Mouse (Mus musculus): ENCODE measurements at regions not wholly inside any gene's neighbourhood (a gene's known extent, or its start where the extent isn't known, plus 50 kb on each side); places are given as distances from the start of the nearest gene placed in this dataset.

- CTCF ChIA-PET, result no interaction called here
These were observed 752.2 kb upstream of the Pou3f4 start for GRCm38 (mm10) chrX:110061870-110062269.

GRCm38 (mm10) chrX:110076376-110076775 lies 737.7 kb upstream of the Pou3f4 start:
- CTCF ChIA-PET, result interaction anchor here (0.6 kb wide), 1 partner anchor 82 kb away, joined by 3 read pairs; no protein-coding TSS in a partner anchor

DNA sequence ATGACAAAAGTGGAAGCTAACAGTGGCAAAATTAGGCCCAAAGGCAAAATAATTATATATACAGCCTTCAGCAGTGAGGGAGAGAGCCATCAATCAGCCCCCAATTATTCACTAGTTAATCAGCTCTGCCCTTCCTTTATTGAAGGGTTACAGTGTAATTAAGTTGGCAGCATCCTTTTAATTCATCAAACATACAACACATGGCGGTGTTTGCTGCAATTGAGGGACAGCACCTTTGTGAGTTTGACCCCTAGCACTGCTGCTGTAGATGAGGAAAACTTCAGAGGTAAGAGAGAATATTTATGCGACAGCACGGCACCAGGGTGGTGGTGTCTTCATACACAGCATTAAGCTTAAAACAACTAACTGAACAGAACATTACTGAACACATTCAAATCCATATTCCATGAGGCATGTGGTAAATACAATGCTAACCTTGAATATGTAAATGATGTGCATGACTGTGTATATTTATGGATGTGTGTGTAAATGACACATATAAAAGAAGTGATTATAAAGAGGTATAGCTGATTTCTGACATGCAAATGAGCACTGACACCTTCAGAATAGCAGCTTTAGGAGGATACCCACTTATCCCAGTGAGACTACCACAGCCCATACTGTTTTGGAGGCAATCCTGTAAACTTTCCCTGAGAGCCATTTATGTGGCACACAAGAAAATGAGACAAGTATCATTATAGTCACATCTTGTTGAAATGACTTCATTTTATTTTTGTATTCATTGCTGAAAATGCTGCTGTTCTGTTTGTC lies 736.1 kb upstream of the Pou3f4 start:
- CTCF ChIA-PET, result no interaction called here

DNA sequence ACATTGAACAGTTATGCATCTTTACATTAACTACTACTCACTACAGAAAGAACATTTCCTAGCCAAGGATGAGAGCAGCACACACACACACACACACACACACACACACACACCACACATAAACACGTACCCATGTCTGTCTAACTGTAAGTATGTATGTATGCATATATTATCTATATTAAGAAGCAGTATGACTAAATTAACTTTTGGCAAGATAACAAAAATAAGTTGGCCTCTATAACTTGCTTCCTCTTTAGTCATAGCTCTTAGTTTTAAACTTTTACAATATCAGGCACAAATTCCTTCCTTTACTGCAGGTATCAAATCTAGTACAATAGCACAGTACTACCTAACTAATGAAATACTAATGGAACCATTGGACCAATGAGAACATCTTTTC lies 717.1 kb upstream of the Pou3f4 start:
- CTCF ChIA-PET, result no interaction called here

DNA sequence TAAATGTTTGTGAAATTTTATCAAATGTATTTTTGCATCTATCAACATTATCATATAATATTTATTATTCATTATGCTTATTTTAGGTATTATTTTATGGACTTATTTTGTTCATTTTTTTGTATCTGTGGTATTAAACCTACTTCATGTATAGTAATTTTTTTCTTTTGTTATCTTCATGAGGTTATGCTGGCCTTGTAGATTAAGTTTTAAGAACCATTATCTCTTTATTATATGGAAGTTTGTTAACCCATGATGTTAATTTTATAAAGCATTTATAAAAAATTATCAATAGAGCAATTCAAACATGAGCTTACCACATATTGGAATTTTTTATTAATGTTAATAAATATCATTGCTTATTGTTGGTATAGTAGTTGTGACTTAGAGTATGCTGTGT lies 704.6 kb upstream of the Pou3f4 start:
- CTCF ChIA-PET, result no interaction called here

DNA sequence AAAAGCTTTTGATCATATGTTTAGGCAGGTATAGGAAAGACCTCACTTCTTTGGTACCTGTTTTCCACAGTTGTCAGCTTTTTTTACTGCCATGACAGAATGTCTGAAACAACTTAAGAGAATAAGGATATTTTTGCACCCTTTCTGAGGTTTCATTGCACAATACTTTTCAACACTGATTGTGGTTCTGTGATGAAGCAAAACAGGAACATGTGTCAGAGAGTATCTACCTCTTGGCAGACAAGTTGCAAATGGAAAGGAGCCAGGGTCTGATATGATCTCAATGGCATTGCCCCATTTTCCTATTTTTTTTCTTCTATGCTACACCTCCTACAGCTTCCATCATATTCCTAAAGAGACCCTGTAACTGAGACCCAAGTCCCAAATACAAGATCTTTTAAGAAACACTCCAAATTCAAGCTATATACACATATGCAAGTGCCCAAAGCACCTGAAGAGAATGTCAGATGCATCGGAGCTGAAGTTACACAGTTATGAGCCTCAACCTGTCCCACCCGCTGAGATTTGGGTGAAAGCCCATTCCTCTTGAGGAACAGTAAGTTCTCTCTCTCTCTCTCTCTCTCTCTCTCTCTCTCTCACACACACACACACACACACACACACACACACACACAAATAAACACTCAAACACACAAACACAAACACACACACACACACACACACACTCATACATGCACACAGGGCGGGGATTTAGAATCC lies 696.4 kb upstream of the Pou3f4 start:
- CTCF ChIA-PET, result no interaction called here

DNA sequence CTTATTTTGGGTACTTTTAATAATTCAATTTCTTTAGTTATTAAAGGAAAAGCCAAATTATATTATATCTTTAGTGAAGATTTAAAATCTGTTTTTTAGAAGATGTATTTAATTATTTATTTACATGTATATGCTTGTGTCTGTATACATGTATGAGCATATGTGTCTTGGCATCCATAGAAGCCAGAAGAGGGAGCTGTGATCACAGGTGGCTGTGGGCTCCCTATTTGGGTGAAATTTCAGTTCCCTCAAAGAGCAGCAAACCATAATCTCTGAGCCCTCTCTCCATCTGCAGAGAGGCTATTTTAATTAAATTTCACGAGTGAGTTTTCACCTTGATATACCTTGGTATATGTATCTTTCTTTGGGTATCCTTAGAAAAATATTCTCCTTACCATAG lies 693.4 kb upstream of the Pou3f4 start:
- CTCF ChIA-PET, result no interaction called here
